Mouse (Mus musculus): ENCODE results near the gene Dtl. TPM values are rescaled to one million over a fixed set of nuclear protein-coding genes. Genes with fewer than 3 reads are reported as not detected.

The Dtl gene
- polyA plus RNA-seq, 1 experiment from 2014 or later, result 19.2 TPM

GRCm38 (mm10) chr1:191509131-191509530 lies 66.2 kb downstream of the Dtl start:
- no peak overlapping the region for H3K9ac ChIP-seq (ENCODE audit: low read length)

GRCm38 (mm10) chr1:191506791-191507190 lies 68.6 kb downstream of the Dtl start:
- no peak for ATAC-seq
- Histone ChIP-seq H3K36me3 (ENCODE audit: control insufficient read depth, insufficient read depth, low read length) (no peaks in the 10 kb centered on the region), H3K27me3 (replicated peaks; ENCODE audit: control insufficient read depth, insufficient read depth, low read length) (no peaks in the 10 kb centered on the region), H3K4me3 (ENCODE audit: low read depth, low read length) (no peak overlapping the region), H3K4me2 (ENCODE audit: low read length) (no peak overlapping the region), H3K9ac (ENCODE audit: low read length) (no peak overlapping the region), H3K27ac (ENCODE audit: low read depth, low read length) (no peak overlapping the region), H3K9me3 (replicated peaks; ENCODE audit: control insufficient read depth, low read length) (no peaks in the 10 kb centered on the region), H3K4me1 (ENCODE audit: control insufficient read depth, insufficient read depth, low read length) (no peaks in the 10 kb centered on the region)
- 50% methylated on average over 1 of the region's 1 CpGs for WGBS
- DNase-seq (ENCODE audit: low spot score), result no peak

More at GRCm38 (mm10) chr1:191509131-191509530, 66.2 kb downstream of the Dtl start:
- WGBS, result 90% methylated on average over 6 of the region's 6 CpGs
- Histone ChIP-seq H3K36me3 (ENCODE audit: control insufficient read depth, insufficient read depth, low read length) (no peaks in the 10 kb centered on the region), H3K4me2 (ENCODE audit: low read length) (no peak overlapping the region), H3K4me3 (ENCODE audit: low read depth, low read length) (no peak overlapping the region), H3K27me3 (replicated peaks; ENCODE audit: control insufficient read depth, insufficient read depth, low read length) (no peaks in the 10 kb centered on the region), H3K4me1 (ENCODE audit: control insufficient read depth, insufficient read depth, low read length) (no peaks in the 10 kb centered on the region), H3K27ac (ENCODE audit: low read depth, low read length) (no peak overlapping the region), H3K9me3 (replicated peaks; ENCODE audit: control insufficient read depth, low read length) (no peaks in the 10 kb centered on the region)
- no peak for ATAC-seq
- DNase-seq (ENCODE audit: low spot score), result no peak

GRCm38 (mm10) chr1:191499666-191500065 lies 75.7 kb downstream of the Dtl start:
- H3K4me1 ChIP-seq (ENCODE audit: control insufficient read depth, insufficient read depth, low read length), result no peaks in the 10 kb centered on the region
- no peaks in the 10 kb centered on the region for H3K27me3 ChIP-seq (replicated peaks; ENCODE audit: control insufficient read depth, insufficient read depth, low read length)
- DNase-seq (ENCODE audit: low spot score) (no peak), ATAC-seq (no peak)
- H3K9ac ChIP-seq (ENCODE audit: low read length), result no peak overlapping the region
- 94% methylated on average over 6 of the region's 6 CpGs for WGBS
- H3K4me3 ChIP-seq (ENCODE audit: low read depth, low read length), result no peak overlapping the region
- H3K9me3 ChIP-seq (replicated peaks; ENCODE audit: control insufficient read depth, low read length), result no peaks in the 10 kb centered on the region
- H3K4me2 ChIP-seq (ENCODE audit: low read length), result no peak overlapping the region
- H3K36me3 ChIP-seq (ENCODE audit: control insufficient read depth, insufficient read depth, low read length), result no peaks in the 10 kb centered on the region
- H3K27ac ChIP-seq (ENCODE audit: low read depth, low read length), result no peak overlapping the region

- DNase-seq (ENCODE audit: low spot score) (no peak), ATAC-seq (no peak)
- no peak overlapping the region for H3K9ac ChIP-seq (ENCODE audit: low read length)
- H3K36me3 ChIP-seq (ENCODE audit: control insufficient read depth, insufficient read depth, low read length), result no peaks in the 10 kb centered on the region
- H3K4me3 ChIP-seq (ENCODE audit: low read depth, low read length), result no peak overlapping the region
- no peak overlapping the region for H3K27ac ChIP-seq (ENCODE audit: low read depth, low read length)
- H3K4me1 ChIP-seq (ENCODE audit: control insufficient read depth, insufficient read depth, low read length), result no peaks in the 10 kb centered on the region
- WGBS, result 90% methylated on average over 14 of the region's 14 CpGs
- no peak overlapping the region for H3K4me2 ChIP-seq (ENCODE audit: low read length)
- no peaks in the 10 kb centered on the region for H3K9me3 ChIP-seq (replicated peaks; ENCODE audit: control insufficient read depth, low read length)
- no peaks in the 10 kb centered on the region for H3K27me3 ChIP-seq (replicated peaks; ENCODE audit: control insufficient read depth, insufficient read depth, low read length)
These were observed 76.9 kb downstream of the Dtl start for GRCm38 (mm10) chr1:191498271-191498955.

- Histone ChIP-seq H3K27me3 (replicated peaks; ENCODE audit: control insufficient read depth, insufficient read depth, low read length) (no peaks in the 10 kb centered on the region), H3K9me3 (replicated peaks; ENCODE audit: control insufficient read depth, low read length) (no peaks in the 10 kb centered on the region), H3K9ac (ENCODE audit: low read length) (no peak overlapping the region), H3K4me1 (ENCODE audit: control insufficient read depth, insufficient read depth, low read length) (no peaks in the 10 kb centered on the region), H3K4me2 (ENCODE audit: low read length) (no peak overlapping the region), H3K36me3 (ENCODE audit: control insufficient read depth, insufficient read depth, low read length) (no peaks in the 10 kb centered on the region), H3K4me3 (ENCODE audit: low read depth, low read length) (no peak overlapping the region), H3K27ac (ENCODE audit: low read depth, low read length) (no peak overlapping the region)
- WGBS, result 90% methylated on average over 1 of the region's 1 CpGs
- no peak for DNase-seq (ENCODE audit: low spot score)
- no peak for ATAC-seq
These were observed 78.7 kb downstream of the Dtl start for GRCm38 (mm10) chr1:191496676-191497075.

- Histone ChIP-seq H3K27me3 (replicated peaks; ENCODE audit: control insufficient read depth, insufficient read depth, low read length) (no peaks in the 10 kb centered on the region), H3K4me2 (ENCODE audit: low read length) (no peak overlapping the region), H3K9me3 (replicated peaks; ENCODE audit: control insufficient read depth, low read length) (no peaks in the 10 kb centered on the region), H3K4me3 (ENCODE audit: low read depth, low read length) (no peak overlapping the region), H3K4me1 (ENCODE audit: control insufficient read depth, insufficient read depth, low read length) (no peaks in the 10 kb centered on the region), H3K36me3 (ENCODE audit: control insufficient read depth, insufficient read depth, low read length) (no peaks in the 10 kb centered on the region), H3K27ac (ENCODE audit: low read depth, low read length) (no peak overlapping the region), H3K9ac (ENCODE audit: low read length) (no peak overlapping the region)
- 50% methylated on average over 10 of the region's 10 CpGs for WGBS
- ATAC-seq, result no peak
- no peak for DNase-seq (ENCODE audit: low spot score)
These were observed 80.3 kb downstream of the Dtl start for GRCm38 (mm10) chr1:191495051-191495467.

- Histone ChIP-seq H3K27me3 (replicated peaks; ENCODE audit: control insufficient read depth, insufficient read depth, low read length) (no peaks in the 10 kb centered on the region), H3K9me3 (replicated peaks; ENCODE audit: control insufficient read depth, low read length) (no peaks in the 10 kb centered on the region), H3K4me2 (ENCODE audit: low read length) (no peak overlapping the region), H3K4me1 (ENCODE audit: control insufficient read depth, insufficient read depth, low read length) (no peaks in the 10 kb centered on the region), H3K36me3 (ENCODE audit: control insufficient read depth, insufficient read depth, low read length) (no peaks in the 10 kb centered on the region), H3K9ac (ENCODE audit: low read length) (no peak overlapping the region), H3K4me3 (ENCODE audit: low read depth, low read length) (no peak overlapping the region), H3K27ac (ENCODE audit: low read depth, low read length) (no peak overlapping the region)
- no peak for DNase-seq (ENCODE audit: low spot score)
- WGBS, result 76% methylated on average over 2 of the region's 2 CpGs
- no peak for ATAC-seq
These were observed 81.1 kb downstream of the Dtl start for GRCm38 (mm10) chr1:191494303-191494655.

- H3K9ac ChIP-seq (ENCODE audit: low read length), result no peak overlapping the region
- H3K4me1 ChIP-seq (ENCODE audit: control insufficient read depth, insufficient read depth, low read length), result no peaks in the 10 kb centered on the region
- H3K9me3 ChIP-seq (replicated peaks; ENCODE audit: control insufficient read depth, low read length), result no peaks in the 10 kb centered on the region
- ATAC-seq (no peak), DNase-seq (ENCODE audit: low spot score) (no peak)
- WGBS, result 81% methylated on average over 13 of the region's 13 CpGs
- no peaks in the 10 kb centered on the region for H3K27me3 ChIP-seq (replicated peaks; ENCODE audit: control insufficient read depth, insufficient read depth, low read length)
- no peaks in the 10 kb centered on the region for H3K36me3 ChIP-seq (ENCODE audit: control insufficient read depth, insufficient read depth, low read length)
- no peak overlapping the region for H3K4me2 ChIP-seq (ENCODE audit: low read length)
- H3K27ac ChIP-seq (ENCODE audit: low read depth, low read length), result no peak overlapping the region
- H3K4me3 ChIP-seq (ENCODE audit: low read depth, low read length), result no peak overlapping the region
These were observed 81.7 kb downstream of the Dtl start for GRCm38 (mm10) chr1:191493476-191494302.

GRCm38 (mm10) chr1:191490446-191490845 lies 84.9 kb downstream of the Dtl start:
- Histone ChIP-seq H3K4me1 (ENCODE audit: control insufficient read depth, insufficient read depth, low read length) (no peaks in the 10 kb centered on the region), H3K36me3 (ENCODE audit: control insufficient read depth, insufficient read depth, low read length) (no peaks in the 10 kb centered on the region), H3K4me3 (ENCODE audit: low read depth, low read length) (no peak overlapping the region), H3K27me3 (replicated peaks; ENCODE audit: control insufficient read depth, insufficient read depth, low read length) (no peaks in the 10 kb centered on the region), H3K4me2 (ENCODE audit: low read length) (no peak overlapping the region), H3K27ac (ENCODE audit: low read depth, low read length) (no peak overlapping the region), H3K9ac (ENCODE audit: low read length) (no peak overlapping the region), H3K9me3 (replicated peaks; ENCODE audit: control insufficient read depth, low read length) (no peaks in the 10 kb centered on the region)
- no peak for ATAC-seq
- DNase-seq (ENCODE audit: low spot score), result no peak
- WGBS, result 71% methylated on average over 7 of the region's 7 CpGs
